Mouse (Mus musculus): ENCODE measurements around the gene Sh3bgrl3. TPM values are rescaled to one million over a fixed set of nuclear protein-coding genes. Genes with fewer than 3 reads are reported as not detected.

Sh3bgrl3 gene
- polyA plus RNA-seq, 1 experiment from 2014 or later: 166 TPM

- Histone ChIP-seq H3K9me3 (replicated peaks) (no peaks in the 10 kb centered on the region), H3K36me3 (replicated peaks) (no peaks in the 10 kb centered on the region), H3K4me1 (replicated peaks) (peaks cover 64% of the 10 kb centered on the region), H3K4me3 (replicated peaks) (no peak overlapping the region), H3K27ac (replicated peaks) (no peak overlapping the region), H3K4me2 (no peak overlapping the region), H3K9ac (no peak overlapping the region), H3K27me3 (no peaks in the 10 kb centered on the region)
- 66% methylated on average over 6 of the region's 6 CpGs for WGBS (ENCODE audit: insufficient replicate concordance)
- ATAC-seq (ENCODE audit: insufficient read depth): no peak
These were observed 16.2 kb downstream of the Sh3bgrl3 start for GRCm38 (mm10) chr4:134112403-134112802.

DNA sequence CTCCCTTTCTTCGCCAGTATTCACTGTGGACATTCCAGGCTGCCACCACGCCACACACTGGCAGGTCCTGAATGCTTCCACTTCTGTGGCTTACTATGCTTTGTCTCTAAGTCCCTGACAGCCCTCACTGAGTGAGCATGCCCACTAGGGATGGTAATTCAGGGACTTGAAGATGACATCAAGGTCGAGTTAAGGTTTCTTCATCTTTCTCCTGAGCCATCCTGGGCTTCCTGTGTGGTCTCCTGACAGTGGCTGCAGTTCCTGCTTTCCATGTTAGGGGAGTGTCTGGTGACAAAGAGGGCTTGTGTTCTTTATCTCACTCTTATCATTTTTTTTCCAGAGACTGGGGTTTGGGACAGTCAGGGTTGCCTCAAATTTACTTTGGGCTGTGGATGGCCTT is 17.9 kb downstream of the Sh3bgrl3 start:
- H3K9me3 ChIP-seq (replicated peaks): no peaks in the 10 kb centered on the region
- no peak overlapping the region for H3K9ac ChIP-seq
- H3K27ac ChIP-seq (replicated peaks): peak overlapping the region; percentile 15; the same call in 1 of the 2 replicates
- no peak for ATAC-seq (ENCODE audit: insufficient read depth)
- no peak overlapping the region for H3K4me2 ChIP-seq
- no peaks in the 10 kb centered on the region for H3K27me3 ChIP-seq
- H3K4me1 ChIP-seq (replicated peaks): peaks cover 74% of the 10 kb centered on the region
- WGBS (ENCODE audit: insufficient replicate concordance): 21% methylated on average over 3 of the region's 3 CpGs
- no peak overlapping the region for H3K4me3 ChIP-seq (replicated peaks)
- no peaks in the 10 kb centered on the region for H3K36me3 ChIP-seq (replicated peaks)

- no peak overlapping the region for H3K27ac ChIP-seq (replicated peaks)
- H3K36me3 ChIP-seq (replicated peaks): no peaks in the 10 kb centered on the region
- H3K4me2 ChIP-seq: no peak overlapping the region
- H3K27me3 ChIP-seq: no peaks in the 10 kb centered on the region
- no peak for ATAC-seq (ENCODE audit: insufficient read depth)
- H3K9ac ChIP-seq: no peak overlapping the region
- H3K4me3 ChIP-seq (replicated peaks): no peak overlapping the region
- WGBS (ENCODE audit: insufficient replicate concordance): 69% methylated on average over 5 of the region's 5 CpGs
- H3K9me3 ChIP-seq (replicated peaks): no peaks in the 10 kb centered on the region
- peaks cover 67% of the 10 kb centered on the region for H3K4me1 ChIP-seq (replicated peaks)
These were observed 20.4 kb downstream of the Sh3bgrl3 start for GRCm38 (mm10) chr4:134108196-134108595.

DNA sequence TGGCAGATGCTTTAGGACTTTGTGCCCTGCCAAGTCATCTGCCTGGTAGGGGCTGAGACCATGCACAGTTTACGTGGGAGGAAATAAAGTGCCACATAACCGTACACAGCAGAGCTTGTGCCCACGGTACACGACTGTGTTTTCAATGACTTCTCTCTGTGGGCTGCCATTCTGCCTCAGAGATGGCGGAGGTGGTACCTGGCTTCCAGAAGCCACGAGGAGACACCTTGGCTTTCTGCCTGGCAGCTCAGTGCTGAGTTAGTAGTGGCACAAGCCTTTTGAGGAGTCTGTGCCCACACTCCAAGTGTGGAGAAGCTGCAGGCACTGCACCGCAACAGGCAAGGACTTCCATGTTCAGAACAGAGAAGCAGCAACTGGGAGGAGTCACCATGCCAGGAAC is 20.9 kb downstream of the Sh3bgrl3 start:
- Histone ChIP-seq H3K9me3 (replicated peaks) (no peaks in the 10 kb centered on the region), H3K27me3 (no peaks in the 10 kb centered on the region), H3K36me3 (replicated peaks) (no peaks in the 10 kb centered on the region), H3K4me2 (no peak overlapping the region), H3K4me1 (replicated peaks) (peaks cover 68% of the 10 kb centered on the region), H3K9ac (no peak overlapping the region), H3K4me3 (replicated peaks) (no peak overlapping the region), H3K27ac (replicated peaks) (no peak overlapping the region)
- WGBS (ENCODE audit: insufficient replicate concordance): 73% methylated on average over 7 of the region's 7 CpGs
- no peak for ATAC-seq (ENCODE audit: insufficient read depth)

- peak overlapping the region; percentile 23; the same call in 1 of the 2 replicates for H3K4me2 ChIP-seq
- no peaks in the 10 kb centered on the region for H3K9me3 ChIP-seq (replicated peaks)
- H3K27ac ChIP-seq (replicated peaks): peak overlapping the region; percentile 57
- H3K4me3 ChIP-seq (replicated peaks): no peak overlapping the region
- no peaks in the 10 kb centered on the region for H3K36me3 ChIP-seq (replicated peaks)
- H3K4me1 ChIP-seq (replicated peaks): peaks cover 61% of the 10 kb centered on the region
- H3K27me3 ChIP-seq: no peaks in the 10 kb centered on the region
- H3K9ac ChIP-seq: no peak overlapping the region
- WGBS (ENCODE audit: insufficient replicate concordance): 13% methylated on average over 7 of the region's 7 CpGs
- ATAC-seq (ENCODE audit: insufficient read depth): no peak
These were observed 22.5 kb downstream of the Sh3bgrl3 start for GRCm38 (mm10) chr4:134106105-134106504.

GRCm38 (mm10) chr4:134102742-134103119 is 25.9 kb downstream of the Sh3bgrl3 start:
- Histone ChIP-seq H3K27ac (replicated peaks) (peak overlapping the region; percentile 66), H3K27me3 (no peaks in the 10 kb centered on the region), H3K4me1 (replicated peaks) (peaks cover 37% of the 10 kb centered on the region), H3K4me2 (peak overlapping the region; percentile 74), H3K9ac (peak overlapping the region; percentile 54), H3K9me3 (replicated peaks) (no peaks in the 10 kb centered on the region), H3K36me3 (replicated peaks) (no peaks in the 10 kb centered on the region), H3K4me3 (replicated peaks) (peak overlapping the region; percentile 78)
- ATAC-seq (ENCODE audit: insufficient read depth): peak; percentile 79
- WGBS (ENCODE audit: insufficient replicate concordance): 2% methylated on average over 21 of the region's 21 CpGs

GRCm38 (mm10) chr4:134101979-134102741 is 26.4 kb downstream of the Sh3bgrl3 start, which contains the start of gene Ubxn11:
Ubxn11 (plus strand) TSS chr4:134102570.
- Histone ChIP-seq H3K36me3 (replicated peaks) (no peaks in the 10 kb centered on the region), H3K4me2 (peak within 1 kb of the TSS; percentile 74), H3K4me3 (replicated peaks) (peak within 1 kb of the TSS; percentile 78), H3K27ac (replicated peaks) (peak within 1 kb of the TSS; percentile 66), H3K9ac (peak within 1 kb of the TSS; percentile 54), H3K27me3 (no peaks in the 10 kb centered on the region), H3K4me1 (replicated peaks) (peaks cover 31% of the 10 kb centered on the region), H3K9me3 (replicated peaks) (no peaks in the 10 kb centered on the region)
- WGBS (ENCODE audit: insufficient replicate concordance): 13% methylated on average over 34 of the region's 34 CpGs
- ATAC-seq (ENCODE audit: insufficient read depth): peak; percentile 89

DNA sequence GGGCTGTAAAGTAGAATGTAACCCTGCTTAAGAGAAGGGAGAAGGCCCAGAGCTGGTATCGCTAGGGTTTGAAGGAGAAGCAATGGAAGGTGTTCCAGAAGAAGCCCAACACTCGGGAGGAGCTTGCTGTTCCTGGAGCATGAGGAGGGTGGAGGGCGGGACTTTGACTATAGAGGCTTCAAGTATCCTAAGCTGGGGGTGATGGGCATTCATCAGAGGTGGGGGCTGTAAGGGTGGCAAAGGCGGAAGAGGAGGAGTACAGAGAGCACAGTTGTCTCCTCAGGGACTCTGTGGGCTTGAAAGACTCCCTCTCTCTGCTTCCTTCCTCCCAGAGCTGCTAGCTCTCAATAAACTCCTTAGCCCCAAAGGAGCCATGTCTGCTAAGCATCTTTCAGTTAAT is 28.3 kb downstream of the Sh3bgrl3 start:
- H3K27me3 ChIP-seq: no peaks in the 10 kb centered on the region
- H3K4me2 ChIP-seq: no peak overlapping the region
- H3K36me3 ChIP-seq (replicated peaks): no peaks in the 10 kb centered on the region
- H3K4me1 ChIP-seq (replicated peaks): peaks cover 17% of the 10 kb centered on the region
- no peak overlapping the region for H3K27ac ChIP-seq (replicated peaks)
- H3K9ac ChIP-seq: no peak overlapping the region
- 59% methylated on average over 4 of the region's 4 CpGs for WGBS (ENCODE audit: insufficient replicate concordance)
- H3K9me3 ChIP-seq (replicated peaks): no peaks in the 10 kb centered on the region
- ATAC-seq (ENCODE audit: insufficient read depth): no peak
- no peak overlapping the region for H3K4me3 ChIP-seq (replicated peaks)

- H3K9ac ChIP-seq: no peak overlapping the region
- no peak overlapping the region for H3K4me3 ChIP-seq (replicated peaks)
- no peaks in the 10 kb centered on the region for H3K9me3 ChIP-seq (replicated peaks)
- H3K4me2 ChIP-seq: no peak overlapping the region
- no peak for ATAC-seq (ENCODE audit: insufficient read depth)
- 26% methylated on average over 8 of the region's 8 CpGs for WGBS (ENCODE audit: insufficient replicate concordance)
- peaks cover 17% of the 10 kb centered on the region for H3K4me1 ChIP-seq (replicated peaks)
- peak overlapping the region; percentile 75 for H3K27ac ChIP-seq (replicated peaks)
- no peaks in the 10 kb centered on the region for H3K36me3 ChIP-seq (replicated peaks)
- no peaks in the 10 kb centered on the region for H3K27me3 ChIP-seq
These were observed 30.0 kb downstream of the Sh3bgrl3 start for GRCm38 (mm10) chr4:134098628-134099027.

GRCm38 (mm10) chr4:134097015-134097608 is 31.5 kb downstream of the Sh3bgrl3 start:
- Histone ChIP-seq H3K4me2 (no peak overlapping the region), H3K27me3 (no peaks in the 10 kb centered on the region), H3K9ac (no peak overlapping the region), H3K4me3 (replicated peaks) (no peak overlapping the region), H3K27ac (replicated peaks) (peak overlapping the region; percentile 75), H3K4me1 (replicated peaks) (peaks cover 3% of the 10 kb centered on the region; the same call in 1 of the 2 replicates), H3K9me3 (replicated peaks) (no peaks in the 10 kb centered on the region), H3K36me3 (replicated peaks) (no peaks in the 10 kb centered on the region)
- ATAC-seq (ENCODE audit: insufficient read depth): no peak
- WGBS (ENCODE audit: insufficient replicate concordance): 28% methylated on average over 5 of the region's 5 CpGs

GRCm38 (mm10) chr4:134096120-134096519 is 32.5 kb downstream of the Sh3bgrl3 start:
- Histone ChIP-seq H3K4me2 (no peak overlapping the region), H3K9me3 (replicated peaks) (no peaks in the 10 kb centered on the region), H3K9ac (no peak overlapping the region), H3K27ac (replicated peaks) (no peak overlapping the region), H3K27me3 (no peaks in the 10 kb centered on the region), H3K4me1 (replicated peaks) (no peaks in the 10 kb centered on the region), H3K4me3 (replicated peaks) (no peak overlapping the region), H3K36me3 (replicated peaks) (no peaks in the 10 kb centered on the region)
- no peak for ATAC-seq (ENCODE audit: insufficient read depth)
- 72% methylated on average over 3 of the region's 3 CpGs for WGBS (ENCODE audit: insufficient replicate concordance)

Data from liver, embryonic 15.5 days (tissue).